Comparison of ENCODE assay signal across 15 mouse cellular contexts in the genomic region with DNA sequence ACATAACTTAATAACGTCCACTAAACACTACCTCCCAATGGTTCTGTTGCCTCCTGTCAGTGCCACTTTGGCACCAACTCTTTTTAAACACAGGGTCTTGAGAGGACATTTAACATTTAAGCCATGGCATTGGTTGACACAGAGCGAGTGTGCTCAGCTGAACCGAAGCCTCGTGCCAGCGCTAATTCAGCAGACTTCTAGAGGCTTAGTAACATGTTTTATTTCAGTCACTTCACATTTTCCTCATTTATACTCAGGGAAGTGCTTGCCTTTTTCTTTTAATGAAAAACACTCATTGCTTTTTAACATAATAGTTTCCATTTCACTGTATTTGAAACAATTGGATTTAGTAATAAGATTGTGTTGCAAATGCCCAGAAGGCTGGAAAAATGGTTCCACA. TPM values are rescaled to one million over a fixed set of nuclear protein-coding genes. Genes with fewer than 3 reads are reported as not detected.
"Had no signal": no experiment of that assay in that cellular context is flagged by ENCODE, and none has a peak within 500 bp of the region (broad histone marks: within the 10 kb centered on the region; RNA-seq: fewer than 3 reads in every experiment).

No protein-coding gene starts in this region.

- ATAC-seq: liver, embryonic 12.5 days had no signal

- H3K9ac ChIP-seq: kidney, embryonic 15.5 days; liver, embryonic 12.5 days; liver, embryonic 15.5 days; lung, embryonic 15.5 days had no signal

- H3K4me3 ChIP-seq: kidney, embryonic 15.5 days; liver, embryonic 12.5 days; liver, embryonic 15.5 days; lung, embryonic 15.5 days had no signal

- H3K27me3 ChIP-seq: kidney, embryonic 15.5 days; liver, embryonic 12.5 days; liver, embryonic 15.5 days; lung, embryonic 15.5 days had no signal

- DNase-seq: kidney, adult 8-10 months; kidney, postnatal 14 days; kidney, postnatal 4 days; liver; lung, adult 18-20 months; lung, postnatal 10 days; lung, postnatal 36 days; midbrain, embryonic 14.5 days; thymus, adult 18-20 months; thymus, postnatal 36 days had no signal

- H3K4me1 ChIP-seq: kidney, embryonic 15.5 days; liver, embryonic 12.5 days; liver, embryonic 15.5 days; lung, embryonic 15.5 days had no signal

- H3K4me2 ChIP-seq: kidney, embryonic 15.5 days; liver, embryonic 12.5 days; liver, embryonic 15.5 days; lung, embryonic 15.5 days had no signal

- H3K27ac ChIP-seq: kidney, embryonic 15.5 days; liver, embryonic 12.5 days; liver, embryonic 15.5 days; lung, embryonic 15.5 days had no signal

- H3K36me3 ChIP-seq: kidney, embryonic 15.5 days; liver, embryonic 15.5 days; lung, embryonic 15.5 days had no signal

- H3K9me3 ChIP-seq: kidney, embryonic 15.5 days; liver, embryonic 12.5 days; liver, embryonic 15.5 days; lung, embryonic 15.5 days had no signal

RNA-seq across cellular contexts. Expression of a gene that starts 17.6 kb away (rescaled TPM):
- total RNA-seq: left cerebral cortex, adult 8-10 months had no signal
